Mouse (Mus musculus) layer of hippocampus, postnatal 14 days (tissue): ENCODE measurements around the gene Xpa. TPM values are rescaled to one million over a fixed set of nuclear protein-coding genes. Genes with fewer than 3 reads are reported as not detected.
"Not testable (repeated sequence)": the region's sequence is repeated elsewhere in the genome, so short reads cannot be mapped to it uniquely, and the experiment has no call there.

Experiments used
- DNase-seq, 2 experiments: peaks; one replicate each; pipeline ENCODE4 v3.0.0; 2021 to 2022; ENCODE audit warnings: low spot score in 2 of 2, mixed read lengths in 1 of 2
- long read RNA-seq, 2 experiments: library from polyadenylated mRNA; stranded (forward); transcript quantifications; one replicate each; pipeline ENCODE4 v2.0.0; 2021
- total RNA-seq, 2 experiments: library from RNA; stranded (reverse); gene quantifications; 2 replicates each; pipeline ENCODE4 v1.2.3; 2021

Xpa gene
- 10 to 100 TPM; 15.5 to 17.6 TPM for total RNA-seq
- long read RNA-seq, experiment 1, transcript Xpa-201 (6 exons, 955 nt), result major isoform, 6 of 14 reads
- long read RNA-seq, experiment 1, partial matches to known transcripts, result 2 of 14 reads
- long read RNA-seq, experiment 1, other reads (novel, unspliced or antisense), result 5 of 14 reads
- long read RNA-seq, experiment 2, transcript Xpa-201 (6 exons, 955 nt), result major isoform, 9 of 19 reads
- long read RNA-seq, experiment 2, partial matches to known transcripts, result 2 of 19 reads
- long read RNA-seq, experiment 2, other reads (novel, unspliced or antisense), result 5 of 19 reads

GRCm38 (mm10) chr4:46195781-46196487, at the start of gene Xpa:
Gene Xpa (minus strand): TSS chr4:46196311.
- DNase-seq, result peak; percentile 94 to 98

GRCm38 (mm10) chr4:46235871-46236270, 39.8 kb upstream of the Xpa start:
- no peak for DNase-seq

- no peak for DNase-seq
Measured at GRCm38 (mm10) chr4:46234739-46235138, 38.6 kb upstream of the Xpa start.

- DNase-seq, result no peak
Measured at GRCm38 (mm10) chr4:46226972-46227535, 30.9 kb upstream of the Xpa start.

GRCm38 (mm10) chr4:46221090-46221489, 25.0 kb upstream of the Xpa start:
- no peak for DNase-seq

- no peak for DNase-seq
Measured at GRCm38 (mm10) chr4:46202562-46203126, 6.5 kb upstream of the Xpa start.

- DNase-seq, result peak; percentile 63 to 83
Measured at GRCm38 (mm10) chr4:46201834-46202561, 5.9 kb upstream of the Xpa start.

- DNase-seq, result no peak
Measured at GRCm38 (mm10) chr4:46198064-46198463, 2.0 kb upstream of the Xpa start.

GRCm38 (mm10) chr4:46196513-46196912, 402 bp upstream of the Xpa start:
- DNase-seq, result no peak

- not testable (repeated sequence) for DNase-seq
Measured at GRCm38 (mm10) chr4:46192011-46192410, 4.1 kb downstream of the Xpa start.

- no peak for DNase-seq
Measured at GRCm38 (mm10) chr4:46186466-46186865, 9.6 kb downstream of the Xpa start.

- no peak for DNase-seq
Measured at GRCm38 (mm10) chr4:46185890-46186289, 10.2 kb downstream of the Xpa start.

- DNase-seq, result no peak
Measured at GRCm38 (mm10) chr4:46185423-46185822, 10.7 kb downstream of the Xpa start.

GRCm38 (mm10) chr4:46182181-46182580, 13.9 kb downstream of the Xpa start:
- no peak for DNase-seq

- DNase-seq, result no peak
Measured at GRCm38 (mm10) chr4:46181168-46181567, 14.9 kb downstream of the Xpa start.

- DNase-seq, result no peak
Measured at GRCm38 (mm10) chr4:46177496-46177895, 18.6 kb downstream of the Xpa start.

- peak in 1 of 2 experiments; percentile 11 for DNase-seq
Measured at GRCm38 (mm10) chr4:46177018-46177417, 19.1 kb downstream of the Xpa start.

GRCm38 (mm10) chr4:46176313-46176712, 19.8 kb downstream of the Xpa start:
- no peak for DNase-seq

- no peak for DNase-seq
Measured at GRCm38 (mm10) chr4:46171761-46172160, 24.4 kb downstream of the Xpa start.

GRCm38 (mm10) chr4:46165831-46166230, 30.3 kb downstream of the Xpa start:
- DNase-seq, result no peak

- no peak for DNase-seq
Measured at GRCm38 (mm10) chr4:46164027-46164426, 32.1 kb downstream of the Xpa start.
